Mouse (Mus musculus): ENCODE measurements at regions not wholly inside any gene's neighbourhood (a gene's known extent, or its start where the extent isn't known, plus 50 kb on each side); places are given as distances from the start of the nearest gene placed in this dataset.

- Histone ChIP-seq H3K9ac (replicated peaks; ENCODE audit: low read length, poor library complexity, severe bottlenecking) (no peak overlapping the region), H3K27ac (ENCODE audit: low read depth, low read length) (no peak overlapping the region), H3K4me3 (ENCODE audit: low read depth, low read length) (no peak overlapping the region), H3K9me3 (ENCODE audit: low read length) (no peaks in the 10 kb centered on the region), H3K4me2 (ENCODE audit: low read depth, low read length, poor library complexity, severe bottlenecking) (no peak overlapping the region), H3K27me3 (ENCODE audit: insufficient read depth, low read length) (no peaks in the 10 kb centered on the region), H3K36me3 (ENCODE audit: insufficient read depth, low read length) (no peaks in the 10 kb centered on the region), H3K4me1 (ENCODE audit: insufficient read depth, low read length) (no peaks in the 10 kb centered on the region)
- ATAC-seq (ENCODE audit: low FRiP score) = no peak
- TF ChIP-seq CTCF (IDR thresholded peaks at IDR 0.05) = no peak
- 84% methylated on average over 9 of the region's 9 CpGs for WGBS
- no peak for DNase-seq (ENCODE audit: low spot score)
Measured at GRCm38 (mm10) chr14:46610226-46610855, 150.0 kb upstream of the Cdkn3 start.

- H3K27ac ChIP-seq (ENCODE audit: low read depth, low read length) = no peak overlapping the region
- no peak for TF ChIP-seq CTCF (IDR thresholded peaks at IDR 0.05)
- H3K27me3 ChIP-seq (ENCODE audit: insufficient read depth, low read length) = no peaks in the 10 kb centered on the region
- no peak overlapping the region for H3K4me2 ChIP-seq (ENCODE audit: low read depth, low read length, poor library complexity, severe bottlenecking)
- 75% methylated on average over 3 of the region's 3 CpGs for WGBS
- no peak overlapping the region for H3K4me3 ChIP-seq (ENCODE audit: low read depth, low read length)
- DNase-seq (ENCODE audit: low spot score) (no peak), ATAC-seq (ENCODE audit: low FRiP score) (no peak)
- H3K9ac ChIP-seq (replicated peaks; ENCODE audit: low read length, poor library complexity, severe bottlenecking) = no peak overlapping the region
- no peaks in the 10 kb centered on the region for H3K4me1 ChIP-seq (ENCODE audit: insufficient read depth, low read length)
- no peaks in the 10 kb centered on the region for H3K36me3 ChIP-seq (ENCODE audit: insufficient read depth, low read length)
- H3K9me3 ChIP-seq (ENCODE audit: low read length) = no peaks in the 10 kb centered on the region
Measured at GRCm38 (mm10) chr14:46606694-46607093, 153.6 kb upstream of the Cdkn3 start.

GRCm38 (mm10) chr14:46606037-46606436, 154.3 kb upstream of the Cdkn3 start:
- Histone ChIP-seq H3K9me3 (ENCODE audit: low read length) (no peaks in the 10 kb centered on the region), H3K4me3 (ENCODE audit: low read depth, low read length) (no peak overlapping the region), H3K9ac (replicated peaks; ENCODE audit: low read length, poor library complexity, severe bottlenecking) (no peak overlapping the region), H3K4me2 (ENCODE audit: low read depth, low read length, poor library complexity, severe bottlenecking) (no peak overlapping the region), H3K27ac (ENCODE audit: low read depth, low read length) (no peak overlapping the region), H3K4me1 (ENCODE audit: insufficient read depth, low read length) (no peaks in the 10 kb centered on the region), H3K27me3 (ENCODE audit: insufficient read depth, low read length) (no peaks in the 10 kb centered on the region), H3K36me3 (ENCODE audit: insufficient read depth, low read length) (no peaks in the 10 kb centered on the region)
- no peak for DNase-seq (ENCODE audit: low spot score)
- WGBS = 76% methylated on average over 9 of the region's 9 CpGs
- ATAC-seq (ENCODE audit: low FRiP score) = no peak
- no peak for TF ChIP-seq CTCF (IDR thresholded peaks at IDR 0.05)

GRCm38 (mm10) chr14:46604886-46605531, 155.3 kb upstream of the Cdkn3 start:
- peak overlapping the region; percentile 40 for H3K4me2 ChIP-seq (ENCODE audit: low read depth, low read length, poor library complexity, severe bottlenecking)
- no peaks in the 10 kb centered on the region for H3K9me3 ChIP-seq (ENCODE audit: low read length)
- H3K27me3 ChIP-seq (ENCODE audit: insufficient read depth, low read length) = no peaks in the 10 kb centered on the region
- no peaks in the 10 kb centered on the region for H3K36me3 ChIP-seq (ENCODE audit: insufficient read depth, low read length)
- no peak for ATAC-seq (ENCODE audit: low FRiP score)
- no peak overlapping the region for H3K27ac ChIP-seq (ENCODE audit: low read depth, low read length)
- H3K4me3 ChIP-seq (ENCODE audit: low read depth, low read length) = no peak overlapping the region
- no peaks in the 10 kb centered on the region for H3K4me1 ChIP-seq (ENCODE audit: insufficient read depth, low read length)
- TF ChIP-seq CTCF (IDR thresholded peaks at IDR 0.05) = no peak
- H3K9ac ChIP-seq (replicated peaks; ENCODE audit: low read length, poor library complexity, severe bottlenecking) = no peak overlapping the region
- WGBS = 23% methylated on average over 16 of the region's 16 CpGs
- peak; percentile 52 for DNase-seq (ENCODE audit: low spot score)

- Histone ChIP-seq H3K9me3 (ENCODE audit: low read length) (no peaks in the 10 kb centered on the region), H3K27ac (ENCODE audit: low read depth, low read length) (no peak overlapping the region), H3K27me3 (ENCODE audit: insufficient read depth, low read length) (no peaks in the 10 kb centered on the region), H3K4me1 (ENCODE audit: insufficient read depth, low read length) (no peaks in the 10 kb centered on the region), H3K4me3 (ENCODE audit: low read depth, low read length) (no peak overlapping the region), H3K4me2 (ENCODE audit: low read depth, low read length, poor library complexity, severe bottlenecking) (no peak overlapping the region), H3K9ac (replicated peaks; ENCODE audit: low read length, poor library complexity, severe bottlenecking) (no peak overlapping the region), H3K36me3 (ENCODE audit: insufficient read depth, low read length) (no peaks in the 10 kb centered on the region)
- WGBS = 91% methylated on average over 14 of the region's 14 CpGs
- no peak for TF ChIP-seq CTCF (IDR thresholded peaks at IDR 0.05)
- ATAC-seq (ENCODE audit: low FRiP score) (no peak), DNase-seq (ENCODE audit: low spot score) (no peak)
Measured at GRCm38 (mm10) chr14:46604156-46604885, 156.0 kb upstream of the Cdkn3 start.
